Comparison of ENCODE assay signal across 17 mouse cellular contexts in the genomic region with DNA sequence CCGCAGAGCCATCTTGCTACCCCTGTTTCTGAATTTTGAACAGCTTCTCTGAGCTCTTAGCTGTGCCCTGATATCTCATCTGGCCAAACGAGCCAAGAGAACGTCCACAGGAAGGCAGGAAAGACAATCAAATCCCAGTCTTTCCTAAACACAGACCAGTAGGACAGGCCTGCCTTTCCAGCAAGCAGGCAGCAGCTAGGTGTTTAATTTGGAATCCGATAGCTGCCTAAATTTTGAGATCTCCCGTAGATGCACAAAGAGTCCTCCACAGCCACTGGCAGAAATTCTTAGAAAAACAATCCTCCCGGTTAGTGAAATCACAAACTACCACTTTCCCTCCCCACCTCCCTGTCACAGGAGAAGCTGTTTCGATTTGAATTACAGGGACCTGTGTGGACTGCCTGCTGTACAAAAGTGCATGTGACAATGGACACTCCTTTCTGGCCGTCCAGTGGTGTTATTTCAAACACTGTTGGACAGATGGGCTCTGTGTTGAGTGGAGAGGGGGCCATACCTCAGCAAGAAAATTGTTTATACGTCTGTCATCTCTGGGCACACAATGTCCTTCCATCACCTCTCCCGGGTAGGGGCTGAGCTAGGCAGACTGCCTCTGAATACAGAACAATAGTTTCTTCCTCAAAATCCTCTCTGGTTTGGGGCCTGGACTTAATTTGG. TPM values are rescaled to one million over a fixed set of nuclear protein-coding genes. Genes with fewer than 3 reads are reported as not detected.
DNase-seq lines count a peak whose midpoint lies in the region; ATAC-seq and TF ChIP-seq lines count a peak whose summit lies in the region.
"Had no signal": no experiment of that assay in that cellular context is flagged by ENCODE, and none has a peak within 500 bp of the region (broad histone marks: within the 10 kb centered on the region; RNA-seq: fewer than 3 reads in every experiment).

No protein-coding gene starts in this region.

- H3K4me3 ChIP-seq in kidney, embryonic 14.5 days (ENCODE audit: low read length): no peak overlapping the region
- no peak overlapping the region for H3K4me3 ChIP-seq in embryonic facial prominence, embryonic 10.5 days
- no peak overlapping the region for H3K4me3 ChIP-seq in embryonic facial prominence, embryonic 15.5 days (replicated peaks)
- H3K4me3 ChIP-seq in limb, embryonic 10.5 days: no peak overlapping the region
- H3K4me3 ChIP-seq in intestine, postnatal 0 days (ENCODE audit: low read depth, low read length): no peak overlapping the region
- no peak overlapping the region for H3K4me3 ChIP-seq in liver, embryonic 12.5 days
- H3K4me3 ChIP-seq: heart, embryonic 12.5 days; lung, embryonic 15.5 days had no signal

- no peaks in the 10 kb centered on the region for H3K4me1 ChIP-seq in kidney, embryonic 14.5 days (ENCODE audit: control insufficient read depth, insufficient read depth, low read length)
- H3K4me1 ChIP-seq in embryonic facial prominence, embryonic 10.5 days: peaks cover 24% of the 10 kb centered on the region
- H3K4me1 ChIP-seq in embryonic facial prominence, embryonic 15.5 days: peaks cover 10% of the 10 kb centered on the region
- H3K4me1 ChIP-seq in limb, embryonic 10.5 days: peaks cover 20% of the 10 kb centered on the region
- no peaks in the 10 kb centered on the region for H3K4me1 ChIP-seq in intestine, postnatal 0 days (replicated peaks; ENCODE audit: control insufficient read depth, insufficient read depth, low read length)
- H3K4me1 ChIP-seq in liver, embryonic 12.5 days: no peaks in the 10 kb centered on the region
- H3K4me1 ChIP-seq: heart, embryonic 12.5 days had no signal

- H3K9ac ChIP-seq in kidney, embryonic 14.5 days (ENCODE audit: low read depth, low read length): no peak overlapping the region
- no peak overlapping the region for H3K9ac ChIP-seq in embryonic facial prominence, embryonic 15.5 days
- no peak overlapping the region for H3K9ac ChIP-seq in intestine, postnatal 0 days (ENCODE audit: low read depth, low read length)
- no peak overlapping the region for H3K9ac ChIP-seq in liver, embryonic 12.5 days
- H3K9ac ChIP-seq: heart, embryonic 12.5 days; lung, embryonic 15.5 days had no signal

- no peak overlapping the region for H3K4me2 ChIP-seq in kidney, embryonic 14.5 days (replicated peaks; ENCODE audit: low read depth, low read length)
- no peak overlapping the region for H3K4me2 ChIP-seq in embryonic facial prominence, embryonic 15.5 days (replicated peaks)
- H3K4me2 ChIP-seq in intestine, postnatal 0 days (replicated peaks; ENCODE audit: low read depth): no peak overlapping the region
- no peak overlapping the region for H3K4me2 ChIP-seq in liver, embryonic 12.5 days
- H3K4me2 ChIP-seq: heart, embryonic 12.5 days; lung, embryonic 15.5 days had no signal

- 22% methylated on average over 10 of the region's 10 CpGs for WGBS in kidney, embryonic 14.5 days
- 44% methylated on average over 10 of the region's 10 CpGs for WGBS in embryonic facial prominence, embryonic 10.5 days
- WGBS in embryonic facial prominence, embryonic 15.5 days: 40% methylated on average over 10 of the region's 10 CpGs
- 67% methylated on average over 10 of the region's 10 CpGs for WGBS in limb, embryonic 10.5 days
- 48% methylated on average over 10 of the region's 10 CpGs for WGBS in intestine, postnatal 0 days
- 51% methylated on average over 10 of the region's 10 CpGs for WGBS in liver, embryonic 12.5 days (ENCODE audit: insufficient replicate concordance)

- DNase-seq in kidney, postnatal 36 days: no peak
- DNase-seq in embryonic facial prominence, embryonic 10.5 days (ENCODE audit: low spot score): no peak
- no peak for DNase-seq in limb, embryonic 10.5 days (ENCODE audit: low spot score)
- DNase-seq in left cerebral cortex, postnatal 14 days (ENCODE audit: low spot score in 2 of 2): no peak
- DNase-seq: gastrocnemius, postnatal 36 days; heart, postnatal 4 days; kidney, adult 9 months had no signal

- no peak for TF ChIP-seq CTCF in intestine, postnatal 0 days (IDR thresholded peaks at IDR 0.05; ENCODE audit: low read depth)

- ATAC-seq in kidney, embryonic 14.5 days (ENCODE audit: low FRiP score, low TSS enrichment): peak; percentile 74
- ATAC-seq in embryonic facial prominence, embryonic 15.5 days (ENCODE audit: insufficient number of reproducible peaks, low FRiP score, low TSS enrichment, low read depth): peak; percentile 27; the same call in 1 of the 2 replicates
- ATAC-seq in intestine, postnatal 0 days: no peak
- ATAC-seq in liver, embryonic 12.5 days: no peak

- no peaks in the 10 kb centered on the region for H3K9me3 ChIP-seq in kidney, embryonic 14.5 days (ENCODE audit: control insufficient read depth, low read length)
- no peaks in the 10 kb centered on the region for H3K9me3 ChIP-seq in embryonic facial prominence, embryonic 10.5 days
- no peaks in the 10 kb centered on the region for H3K9me3 ChIP-seq in embryonic facial prominence, embryonic 15.5 days (replicated peaks)
- H3K9me3 ChIP-seq in limb, embryonic 10.5 days (replicated peaks): no peaks in the 10 kb centered on the region
- no peaks in the 10 kb centered on the region for H3K9me3 ChIP-seq in intestine, postnatal 0 days (ENCODE audit: control insufficient read depth)
- no peaks in the 10 kb centered on the region for H3K9me3 ChIP-seq in liver, embryonic 12.5 days (replicated peaks)
- H3K9me3 ChIP-seq: heart, embryonic 12.5 days; lung, embryonic 15.5 days had no signal

- intact Hi-C loops in left cerebral cortex, postnatal 14 days (cut with DNase I): no loop called here

- H3K36me3 ChIP-seq in kidney, embryonic 14.5 days (ENCODE audit: control insufficient read depth, insufficient read depth, low read length): no peaks in the 10 kb centered on the region
- no peaks in the 10 kb centered on the region for H3K36me3 ChIP-seq in embryonic facial prominence, embryonic 10.5 days (replicated peaks)
- no peaks in the 10 kb centered on the region for H3K36me3 ChIP-seq in embryonic facial prominence, embryonic 15.5 days
- H3K36me3 ChIP-seq in limb, embryonic 10.5 days: no peaks in the 10 kb centered on the region
- no peaks in the 10 kb centered on the region for H3K36me3 ChIP-seq in intestine, postnatal 0 days (ENCODE audit: control insufficient read depth, insufficient read depth)
- no peaks in the 10 kb centered on the region for H3K36me3 ChIP-seq in liver, embryonic 12.5 days
- H3K36me3 ChIP-seq: heart, embryonic 12.5 days; lung, embryonic 15.5 days had no signal

- no peak overlapping the region for H3K27ac ChIP-seq in kidney, embryonic 14.5 days (ENCODE audit: low read depth, low read length)
- H3K27ac ChIP-seq in embryonic facial prominence, embryonic 10.5 days (replicated peaks): 0 out of 2 replicates have a peak overlapping the region, but pooled peaks have one; percentile 37
- H3K27ac ChIP-seq in embryonic facial prominence, embryonic 15.5 days (replicated peaks): no peak overlapping the region
- peak overlapping the region; percentile 64 for H3K27ac ChIP-seq in limb, embryonic 10.5 days
- H3K27ac ChIP-seq in intestine, postnatal 0 days (ENCODE audit: low read depth, low read length): no peak overlapping the region
- H3K27ac ChIP-seq in liver, embryonic 12.5 days: no peak overlapping the region
- H3K27ac ChIP-seq: lung, embryonic 15.5 days had no signal

- H3K27me3 ChIP-seq in kidney, embryonic 14.5 days (ENCODE audit: control insufficient read depth, insufficient read depth, low read length): 0 out of 2 replicates have a peak, but pooled peaks cover 3% of the 10 kb centered on the region
- H3K27me3 ChIP-seq in embryonic facial prominence, embryonic 10.5 days (replicated peaks; ENCODE audit: low read depth, poor library complexity, severe bottlenecking): peaks cover 11% of the 10 kb centered on the region; the same call in 1 of the 2 replicates
- H3K27me3 ChIP-seq in embryonic facial prominence, embryonic 15.5 days: no peaks in the 10 kb centered on the region; the same call in 1 of the 2 replicates
- no peaks in the 10 kb centered on the region for H3K27me3 ChIP-seq in limb, embryonic 10.5 days (ENCODE audit: low read depth, poor library complexity, severe bottlenecking)
- no peaks in the 10 kb centered on the region for H3K27me3 ChIP-seq in intestine, postnatal 0 days (replicated peaks; ENCODE audit: control insufficient read depth, insufficient read depth, low read length)
- H3K27me3 ChIP-seq in liver, embryonic 12.5 days (replicated peaks): peaks cover 6% of the 10 kb centered on the region; the same call in 1 of the 2 replicates

RNA-seq across cellular contexts. Expression of a gene that starts 24.2 kb away (rescaled TPM):
- not detected in 2 replicates for polyA plus RNA-seq in kidney, embryonic 14.5 days (2014; fragmentation: Nextera tagmentation; extraction: Ambion mirVana)
- 0.50 and 0.56 TPM in 2 replicates for polyA plus RNA-seq in embryonic facial prominence, embryonic 10.5 days (2016; fragmentation: Nextera tagmentation; extraction: Ambion mirVana)
- polyA plus RNA-seq in embryonic facial prominence, embryonic 15.5 days (2015; fragmentation: Nextera tagmentation; extraction: Ambion mirVana): 0.08 TPM in 1 of 2 replicates, not detected in the other
- 0.36 and 0.56 TPM in 2 replicates for polyA plus RNA-seq in limb, embryonic 10.5 days (2016; fragmentation: Nextera tagmentation; extraction: Ambion mirVana)
- polyA plus RNA-seq in intestine, postnatal 0 days (2015; fragmentation: Nextera tagmentation; extraction: Ambion mirVana): not detected in 2 replicates
- polyA plus RNA-seq in liver, embryonic 12.5 days (2016; fragmentation: Nextera tagmentation; extraction: Ambion mirVana): not detected in 2 replicates
- under 1 TPM in 1 of 2 experiments, not detected in 1; 0.18 TPM for total RNA-seq in left cerebral cortex, postnatal 14 days (2021)
- total RNA-seq: gastrocnemius, postnatal 36 days; heart, postnatal 4 days; liver, adult 2 months had no signal
- polyA plus RNA-seq: C2C12; heart, embryonic 12.5 days; liver, adult 2 months; lung, embryonic 15.5 days; stomach, embryonic 14.5 days; thymus, postnatal 0 days had no signal

RNA-seq across cellular contexts. Expression of a gene that starts 38.8 kb away (rescaled TPM):
- 0.07 and 0.10 TPM in 2 replicates for polyA plus RNA-seq in kidney, embryonic 14.5 days (2014; fragmentation: Nextera tagmentation; extraction: Ambion mirVana)
- polyA plus RNA-seq in embryonic facial prominence, embryonic 10.5 days (2016; fragmentation: Nextera tagmentation; extraction: Ambion mirVana): 6.2 and 6.9 TPM in 2 replicates
- polyA plus RNA-seq in embryonic facial prominence, embryonic 15.5 days (2015; fragmentation: Nextera tagmentation; extraction: Ambion mirVana): 0.09 and 0.89 TPM in 2 replicates
- polyA plus RNA-seq in limb, embryonic 10.5 days (2016; fragmentation: Nextera tagmentation; extraction: Ambion mirVana): 13.8 and 14.9 TPM in 2 replicates
- polyA plus RNA-seq in intestine, postnatal 0 days (2015; fragmentation: Nextera tagmentation; extraction: Ambion mirVana): not detected in 2 replicates
- polyA plus RNA-seq in liver, embryonic 12.5 days (2016; fragmentation: Nextera tagmentation; extraction: Ambion mirVana): not detected in 2 replicates
- 1 to 10 TPM; 3.2 to 4.7 TPM for total RNA-seq in left cerebral cortex, postnatal 14 days (2021)
- total RNA-seq: gastrocnemius, postnatal 36 days; heart, postnatal 4 days; liver, adult 2 months had no signal
- polyA plus RNA-seq: liver, adult 2 months; lung, embryonic 15.5 days; stomach, embryonic 14.5 days; thymus, postnatal 0 days had no signal

RNA-seq across cellular contexts. Expression of a gene that starts 48.6 kb away (rescaled TPM):
- polyA plus RNA-seq in kidney, embryonic 14.5 days (2014; fragmentation: Nextera tagmentation; extraction: Ambion mirVana): not detected in 2 replicates
- 2.2 and 2.4 TPM in 2 replicates for polyA plus RNA-seq in embryonic facial prominence, embryonic 10.5 days (2016; fragmentation: Nextera tagmentation; extraction: Ambion mirVana)
- 0.09 and 0.32 TPM in 2 replicates for polyA plus RNA-seq in embryonic facial prominence, embryonic 15.5 days (2015; fragmentation: Nextera tagmentation; extraction: Ambion mirVana)
- polyA plus RNA-seq in limb, embryonic 10.5 days (2016; fragmentation: Nextera tagmentation; extraction: Ambion mirVana): 5.0 and 5.1 TPM in 2 replicates
- not detected in 2 replicates for polyA plus RNA-seq in intestine, postnatal 0 days (2015; fragmentation: Nextera tagmentation; extraction: Ambion mirVana)
- polyA plus RNA-seq in liver, embryonic 12.5 days (2016; fragmentation: Nextera tagmentation; extraction: Ambion mirVana): not detected in 2 replicates
- 10 to 100 TPM; 20.1 to 22.1 TPM for total RNA-seq in left cerebral cortex, postnatal 14 days (2021)
- total RNA-seq: gastrocnemius, postnatal 36 days; heart, postnatal 4 days; liver, adult 2 months had no signal
- polyA plus RNA-seq: heart, embryonic 12.5 days; liver, adult 2 months; lung, embryonic 15.5 days; stomach, embryonic 14.5 days; thymus, postnatal 0 days had no signal

Comparison
In these comparisons a context has a peak if more than half of its experiments do, and no peak if none do; other contexts are left out.
1. H3K27ac ChIP-seq: peak in embryonic facial prominence, embryonic 10.5 days (single experiment) and limb, embryonic 10.5 days (single experiment); none in kidney, embryonic 14.5 days (single experiment), embryonic facial prominence, embryonic 15.5 days (single experiment), intestine, postnatal 0 days (single experiment) and liver, embryonic 12.5 days (single experiment).
2. ATAC-seq: peak in kidney, embryonic 14.5 days (single experiment) and embryonic facial prominence, embryonic 15.5 days (single experiment); none in intestine, postnatal 0 days (single experiment) and liver, embryonic 12.5 days (single experiment).